Mouse (Mus musculus): Measurements from ENCODE around the gene Bag5.
"Not testable (repeated sequence)": the region's sequence is repeated elsewhere in the genome, so short reads cannot be mapped to it uniquely, and the experiment has no call there.

GRCm38 (mm10) chr12:111661554-111661953 lies 51.5 kb downstream of the Bag5 start:
- not testable (repeated sequence) for TF ChIP-seq CTCF, POLR2A (IDR thresholded peaks at IDR 0.05; ENCODE audit: insufficient read depth, low read depth, low read length)
